Mouse (Mus musculus): Measurements from ENCODE around the gene Anks6. TPM values are rescaled to one million over a fixed set of nuclear protein-coding genes. Genes with fewer than 3 reads are reported as not detected.

Gene Anks6
- 0.94 TPM for polyA plus RNA-seq (2017; shearing (Covaris generic))

GRCm38 (mm10) chr4:47056791-47057509 is at the start of gene Anks6:
Gene Anks6, minus strand, starts transcription at chr4:47057427.

DNA sequence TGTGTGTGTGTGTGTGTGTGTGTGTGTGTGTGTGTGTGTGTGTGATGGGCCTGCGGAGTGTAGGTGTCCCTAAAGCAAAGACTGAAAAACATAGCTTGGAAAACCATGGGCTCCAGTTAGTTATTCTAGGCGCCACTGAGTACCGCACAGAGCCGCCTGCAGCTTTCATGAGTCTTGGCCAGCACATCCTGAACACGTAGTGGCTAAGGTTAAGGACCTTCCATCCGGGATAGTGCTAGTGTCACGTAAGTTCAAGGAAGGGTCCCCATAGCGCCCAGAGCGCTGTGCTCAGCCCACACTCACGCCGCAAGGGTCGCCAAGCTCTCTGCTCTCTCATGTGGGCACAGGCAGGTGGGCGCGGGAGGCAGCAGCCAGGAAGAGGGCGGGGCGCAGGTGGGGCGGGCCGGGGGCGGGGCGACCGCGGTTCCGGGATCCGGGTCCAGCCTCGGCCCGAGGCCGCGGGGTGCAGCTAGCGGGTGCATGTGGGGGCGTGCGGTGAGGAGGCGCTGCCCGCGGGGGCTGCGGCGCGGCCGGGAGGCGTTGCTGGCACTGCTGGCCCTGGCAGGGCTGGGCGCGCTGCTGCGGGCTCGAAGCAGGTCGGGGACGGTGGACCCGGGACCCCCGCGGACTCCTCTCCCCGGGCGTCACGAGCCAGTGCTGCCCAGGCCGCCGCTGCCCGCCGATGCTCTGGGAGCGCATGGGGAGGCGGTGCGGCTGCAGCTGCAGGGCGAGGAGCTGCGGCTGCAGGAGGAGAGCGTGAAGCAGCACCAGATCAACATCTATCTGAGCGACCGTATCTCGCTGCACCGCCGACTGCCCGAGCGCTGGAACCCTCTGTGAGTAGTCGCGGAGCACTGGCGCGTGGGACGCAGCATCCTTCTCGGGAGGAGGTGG is 34.5 kb upstream of the Anks6 start, which contains the start of gene Galnt12:
Galnt12 (plus strand) TSS at position 417 of the 894 bp plus-strand sequence.

GRCm38 (mm10) chr4:46991016-46991958 is 65.9 kb downstream of the Anks6 start, which contains the start of gene Gabbr2:
Gene Gabbr2, minus strand, starts transcription at chr4:46991873.

Other genes with a start within 250 kb of the Anks6 start
- gene Gabbr2, start 65.6 kb downstream of the Anks6 start, polyA plus RNA-seq (2017; shearing (Covaris generic)): 0.32 TPM
- gene Galnt12, start 34.5 kb upstream of the Anks6 start, polyA plus RNA-seq (2017; shearing (Covaris generic)): 26.5 TPM
- not detected for gene Col15a1, start 150.7 kb upstream of the Anks6 start, polyA plus RNA-seq (2017; shearing (Covaris generic))

All from effector memory CD4-positive, alpha-beta T cell, adult 7 months (primary cell).